Mouse (Mus musculus): ENCODE data around the gene Prcd. TPM values are rescaled to one million over a fixed set of nuclear protein-coding genes. Genes with fewer than 3 reads are reported as not detected.
A peak's percentile ranks its signal among the peaks of the same experiment; 100 is the strongest.

Prcd gene
- polyA plus RNA-seq, 1 experiment from 2014 or later: 0.74 TPM

- 88% methylated on average over 8 of the region's 8 CpGs for WGBS
- H3K27me3 ChIP-seq (replicated peaks; ENCODE audit: control insufficient read depth, insufficient read depth, low read length): peaks cover 46% of the 10 kb centered on the region
- H3K4me1 ChIP-seq (replicated peaks; ENCODE audit: control insufficient read depth, insufficient read depth, low read length): peaks cover 36% of the 10 kb centered on the region
These were observed 2.5 kb upstream of the Prcd start for GRCm38 (mm10) chr11:116650811-116651210.

GRCm38 (mm10) chr11:116651339-116651738 lies 2.0 kb upstream of the Prcd start:
- Histone ChIP-seq H3K4me2 (no peak overlapping the region), H3K4me1 (replicated peaks; ENCODE audit: control insufficient read depth, insufficient read depth, low read length) (peaks cover 36% of the 10 kb centered on the region)
- WGBS: 71% methylated on average over 8 of the region's 8 CpGs

More at GRCm38 (mm10) chr11:116650811-116651210, 2.5 kb upstream of the Prcd start:
- Histone ChIP-seq H3K4me2 (no peak overlapping the region), H3K27ac (ENCODE audit: low read depth, low read length) (no peak overlapping the region), H3K36me3 (ENCODE audit: control insufficient read depth, insufficient read depth, low read length) (no peaks in the 10 kb centered on the region), H3K9me3 (ENCODE audit: control insufficient read depth, low read length) (no peaks in the 10 kb centered on the region), H3K4me3 (ENCODE audit: low read depth, low read length) (no peak overlapping the region), H3K9ac (ENCODE audit: low read depth, low read length) (no peak overlapping the region)
- no peak for ATAC-seq (replicated peaks; ENCODE audit: low FRiP score)
- no peak for DNase-seq (ENCODE audit: low spot score)

GRCm38 (mm10) chr11:116652330-116653098 lies 820 bp upstream of the Prcd start:
- H3K9ac ChIP-seq (ENCODE audit: low read depth, low read length): no peak overlapping the region
- no peaks in the 10 kb centered on the region for H3K36me3 ChIP-seq (ENCODE audit: control insufficient read depth, insufficient read depth, low read length)
- no peak overlapping the region; the same call in 1 of the 2 replicates for H3K27ac ChIP-seq (ENCODE audit: low read depth, low read length)
- H3K4me2 ChIP-seq: no peak overlapping the region; the same call in 1 of the 2 replicates
- no peaks in the 10 kb centered on the region for H3K9me3 ChIP-seq (ENCODE audit: control insufficient read depth, low read length)
- ATAC-seq (replicated peaks; ENCODE audit: low FRiP score) (no peak), DNase-seq (ENCODE audit: low spot score) (no peak)
- 61% methylated on average over 25 of the region's 25 CpGs for WGBS
- H3K27me3 ChIP-seq (replicated peaks; ENCODE audit: control insufficient read depth, insufficient read depth, low read length): peaks cover 46% of the 10 kb centered on the region
- H3K4me3 ChIP-seq (ENCODE audit: low read depth, low read length): no peak overlapping the region
- H3K4me1 ChIP-seq (replicated peaks; ENCODE audit: control insufficient read depth, insufficient read depth, low read length): peaks cover 32% of the 10 kb centered on the region

More at GRCm38 (mm10) chr11:116651339-116651738, 2.0 kb upstream of the Prcd start:
- Histone ChIP-seq H3K9ac (ENCODE audit: low read depth, low read length) (no peak overlapping the region), H3K27me3 (replicated peaks; ENCODE audit: control insufficient read depth, insufficient read depth, low read length) (peaks cover 46% of the 10 kb centered on the region), H3K36me3 (ENCODE audit: control insufficient read depth, insufficient read depth, low read length) (no peaks in the 10 kb centered on the region), H3K4me3 (ENCODE audit: low read depth, low read length) (no peak overlapping the region), H3K27ac (ENCODE audit: low read depth, low read length) (no peak overlapping the region), H3K9me3 (ENCODE audit: control insufficient read depth, low read length) (no peaks in the 10 kb centered on the region)
- ATAC-seq (replicated peaks; ENCODE audit: low FRiP score) (no peak), DNase-seq (ENCODE audit: low spot score) (no peak)

- under 1% methylated on average over 46 of the region's 47 CpGs for WGBS
- Histone ChIP-seq H3K4me2 (peak overlapping the region; percentile 86), H3K4me1 (replicated peaks; ENCODE audit: control insufficient read depth, insufficient read depth, low read length) (peaks cover 27% of the 10 kb centered on the region)
These were observed 431 bp downstream of the Prcd start for GRCm38 (mm10) chr11:116653709-116654221.

GRCm38 (mm10) chr11:116654255-116654821 lies 1.0 kb downstream of the Prcd start, which contains the start of gene Cygb:
TSS of gene Cygb (minus strand) at chr11:116654313.
- Histone ChIP-seq H3K4me2 (peak within 1 kb of the TSS; percentile 86), H3K27ac (ENCODE audit: low read depth, low read length) (no peak within 1 kb of the TSS), H3K36me3 (ENCODE audit: control insufficient read depth, insufficient read depth, low read length) (no peaks in the 10 kb centered on the region), H3K9ac (ENCODE audit: low read depth, low read length) (0 out of 2 replicates have a peak within 1 kb of the TSS, but pooled peaks have one; percentile 20), H3K4me3 (ENCODE audit: low read depth, low read length) (peak within 1 kb of the TSS; percentile 55), H3K27me3 (replicated peaks; ENCODE audit: control insufficient read depth, insufficient read depth, low read length) (peaks cover 46% of the 10 kb centered on the region), H3K4me1 (replicated peaks; ENCODE audit: control insufficient read depth, insufficient read depth, low read length) (peaks cover 32% of the 10 kb centered on the region), H3K9me3 (ENCODE audit: control insufficient read depth, low read length) (no peaks in the 10 kb centered on the region)
- WGBS: 5% methylated on average over 28 of the region's 28 CpGs
- DNase-seq (ENCODE audit: low spot score): no peak
- ATAC-seq (replicated peaks; ENCODE audit: low FRiP score): no peak

More at GRCm38 (mm10) chr11:116653709-116654221, 431 bp downstream of the Prcd start:
- Histone ChIP-seq H3K4me3 (ENCODE audit: low read depth, low read length) (peak overlapping the region; percentile 55), H3K27me3 (replicated peaks; ENCODE audit: control insufficient read depth, insufficient read depth, low read length) (peaks cover 46% of the 10 kb centered on the region), H3K27ac (ENCODE audit: low read depth, low read length) (no peak overlapping the region), H3K9me3 (ENCODE audit: control insufficient read depth, low read length) (no peaks in the 10 kb centered on the region), H3K36me3 (ENCODE audit: control insufficient read depth, insufficient read depth, low read length) (no peaks in the 10 kb centered on the region), H3K9ac (ENCODE audit: low read depth, low read length) (0 out of 2 replicates have a peak overlapping the region, but pooled peaks have one; percentile 20)
- no peak for DNase-seq (ENCODE audit: low spot score)
- ATAC-seq (replicated peaks; ENCODE audit: low FRiP score): no peak

GRCm38 (mm10) chr11:116656348-116657191 lies 3.2 kb downstream of the Prcd start:
- ATAC-seq (replicated peaks; ENCODE audit: low FRiP score) (no peak), DNase-seq (ENCODE audit: low spot score) (no peak)
- Histone ChIP-seq H3K27ac (ENCODE audit: low read depth, low read length) (no peak overlapping the region; the same call in 1 of the 2 replicates), H3K36me3 (ENCODE audit: control insufficient read depth, insufficient read depth, low read length) (no peaks in the 10 kb centered on the region), H3K9ac (ENCODE audit: low read depth, low read length) (peak overlapping the region; percentile 20), H3K9me3 (ENCODE audit: control insufficient read depth, low read length) (no peaks in the 10 kb centered on the region), H3K4me3 (ENCODE audit: low read depth, low read length) (no peak overlapping the region), H3K4me2 (peak overlapping the region; percentile 57), H3K4me1 (replicated peaks; ENCODE audit: control insufficient read depth, insufficient read depth, low read length) (peaks cover 34% of the 10 kb centered on the region), H3K27me3 (replicated peaks; ENCODE audit: control insufficient read depth, insufficient read depth, low read length) (peaks cover 41% of the 10 kb centered on the region)
- WGBS: 83% methylated on average over 16 of the region's 16 CpGs

- H3K4me1 ChIP-seq (replicated peaks; ENCODE audit: control insufficient read depth, insufficient read depth, low read length): peaks cover 31% of the 10 kb centered on the region
- H3K4me2 ChIP-seq: peak overlapping the region; percentile 57
- ATAC-seq (replicated peaks; ENCODE audit: low FRiP score) (peak; percentile 95), DNase-seq (ENCODE audit: low spot score) (peak; percentile 79)
- 9% methylated on average over 22 of the region's 22 CpGs for WGBS
- H3K36me3 ChIP-seq (ENCODE audit: control insufficient read depth, insufficient read depth, low read length): no peaks in the 10 kb centered on the region
- H3K27me3 ChIP-seq (replicated peaks; ENCODE audit: control insufficient read depth, insufficient read depth, low read length): peaks cover 39% of the 10 kb centered on the region
- peak overlapping the region; percentile 44 for H3K9ac ChIP-seq (ENCODE audit: low read depth, low read length)
- no peaks in the 10 kb centered on the region for H3K9me3 ChIP-seq (ENCODE audit: control insufficient read depth, low read length)
- H3K27ac ChIP-seq (ENCODE audit: low read depth, low read length): peak overlapping the region; percentile 65
- peak overlapping the region; percentile 27 for H3K4me3 ChIP-seq (ENCODE audit: low read depth, low read length)
These were observed 4.2 kb downstream of the Prcd start for GRCm38 (mm10) chr11:116657311-116658223.

All from liver, embryonic 11.5 days (tissue).